Mouse (Mus musculus) stomach, postnatal 0 days (tissue): ENCODE measurements around the gene Tbx15.

Source experiments
- CTCF ChIP-seq: IDR thresholded peaks from 2 replicates; pipeline ENCODE4 v1.5.1; 2016; ENCODE audit warnings: antibody characterized with exemption, low read depth, mild to moderate bottlenecking, moderate library complexity
- EP300 ChIP-seq: optimal IDR thresholded peaks from 2 replicates; pipeline ENCODE3; 2016; ENCODE audit warnings: antibody characterized with exemption

GRCm38 (mm10) chr3:99255411-99256365, 15.5 kb downstream of the Tbx15 start:
- TF ChIP-seq EP300 (no peak), CTCF (no peak)
